Mouse (Mus musculus) layer of hippocampus, adult 9-11 months (tissue): ENCODE results near the gene Tbx19.

ENCODE experiments used
- DNase-seq: peaks from one replicate; pipeline ENCODE4 v3.0.0; 2022

Tbx19 gene

DNA sequence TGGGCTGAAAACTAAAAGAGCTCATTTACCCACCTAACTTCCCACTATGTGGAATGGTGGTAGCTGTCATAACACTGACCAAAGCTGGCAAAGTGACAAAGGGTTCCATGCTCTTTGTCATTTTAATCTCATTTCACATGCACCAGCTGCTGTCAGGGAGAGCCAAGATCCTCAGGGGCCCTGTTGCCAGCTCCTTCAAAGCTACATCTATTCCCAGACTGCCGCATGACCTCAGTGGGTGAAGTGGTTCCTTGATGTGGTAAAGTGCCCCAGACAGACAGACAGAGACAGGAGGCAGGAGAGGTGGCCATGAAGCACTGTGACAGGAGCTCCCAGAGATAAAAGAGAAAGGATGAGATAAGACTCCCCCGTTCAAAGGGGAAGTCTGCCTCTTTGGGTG lies 49.9 kb downstream of the Tbx19 start:
- no peak for DNase-seq

DNA sequence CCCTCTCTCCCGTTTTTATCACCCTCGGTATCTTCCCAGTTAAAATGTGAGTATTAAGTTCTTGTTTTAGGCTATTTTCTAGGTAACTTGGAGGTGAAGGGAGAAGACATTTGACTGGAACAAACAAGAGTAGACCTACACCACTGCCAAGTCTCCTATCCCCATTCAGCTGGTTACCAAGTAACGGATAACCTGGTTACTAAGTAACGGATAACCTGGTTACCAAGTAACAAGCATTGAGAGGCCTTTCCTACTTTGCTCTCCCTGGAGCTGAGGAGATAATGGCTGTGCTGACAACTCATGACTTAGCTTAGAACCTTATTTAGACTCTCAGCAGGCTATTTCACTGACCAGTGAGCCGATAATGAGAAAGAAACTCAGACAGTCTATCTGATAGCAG lies 51.4 kb downstream of the Tbx19 start:
- no peak for DNase-seq

DNA sequence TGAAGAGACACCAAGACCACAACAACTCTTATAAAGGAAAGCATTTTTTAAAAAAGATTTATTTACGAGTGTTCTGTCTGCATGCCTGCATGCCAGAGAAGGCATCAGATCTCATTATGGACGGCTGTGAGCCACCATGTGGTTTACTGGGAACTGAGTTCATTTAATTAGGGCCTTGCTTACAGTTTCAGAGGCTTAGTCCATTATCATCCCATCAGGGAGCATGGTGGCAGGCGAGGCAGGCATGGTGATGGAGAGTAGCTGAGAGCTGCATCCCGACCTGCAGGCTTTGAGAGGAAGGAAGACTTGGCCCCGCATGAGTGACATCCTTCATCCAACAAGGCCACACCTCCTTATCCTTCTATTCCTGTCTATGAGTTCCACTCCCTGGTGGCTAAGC lies 52.1 kb downstream of the Tbx19 start:
- DNase-seq, result no peak

DNA sequence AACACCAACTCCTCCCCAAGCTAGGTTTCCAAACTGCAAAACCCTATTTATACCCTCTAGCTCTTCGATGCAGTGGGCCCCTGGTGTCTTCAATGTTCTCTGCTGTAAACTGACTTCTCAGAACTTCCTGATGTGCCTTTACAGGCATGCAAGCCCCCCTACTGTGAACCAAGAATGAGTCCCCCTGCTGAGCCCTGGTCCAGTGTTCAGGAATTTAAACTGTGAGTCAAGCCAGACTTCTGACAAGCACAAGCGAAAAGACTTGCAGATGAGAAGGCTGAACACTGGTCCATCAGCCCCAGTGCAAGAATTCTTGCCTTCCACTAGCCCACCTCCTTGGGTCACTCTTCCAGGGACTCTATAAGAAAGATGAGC lies 54.6 kb downstream of the Tbx19 start:
- no peak for DNase-seq

DNA sequence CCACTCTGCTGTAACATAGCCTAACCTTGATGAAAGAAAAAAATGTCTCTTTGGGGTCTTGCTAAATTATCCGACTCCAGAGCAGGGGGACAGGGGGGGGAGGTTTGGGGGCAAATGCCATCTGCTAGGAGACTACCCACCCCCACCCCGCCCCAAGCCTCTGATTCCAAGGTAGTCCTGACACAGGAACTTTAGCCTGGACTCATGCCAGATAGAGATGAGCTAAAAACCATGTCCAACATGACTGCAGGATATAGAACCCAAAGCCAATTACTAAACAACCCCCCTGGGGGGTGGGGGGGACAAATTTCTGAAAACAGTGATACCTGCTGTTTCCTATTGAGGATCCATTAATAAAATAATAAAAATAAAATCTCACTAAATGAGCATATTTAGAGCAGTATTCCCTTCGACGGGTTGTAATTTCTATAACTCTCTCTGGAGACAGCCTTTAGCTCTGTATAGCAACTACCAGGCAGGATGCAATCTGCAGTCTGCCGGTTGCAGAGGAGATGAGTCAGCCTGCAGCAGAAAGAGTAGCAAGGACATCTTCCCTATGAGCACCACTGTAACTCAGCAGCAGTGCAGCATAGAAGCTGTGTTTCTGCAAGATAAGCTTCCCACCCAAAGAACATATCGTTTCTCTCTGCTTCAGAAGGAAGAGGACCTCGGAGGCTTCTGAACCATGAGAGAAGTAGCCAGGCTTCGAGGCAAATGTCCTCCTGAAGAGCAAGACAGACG lies 55.1 kb downstream of the Tbx19 start:
- peak; percentile 56 for DNase-seq

DNA sequence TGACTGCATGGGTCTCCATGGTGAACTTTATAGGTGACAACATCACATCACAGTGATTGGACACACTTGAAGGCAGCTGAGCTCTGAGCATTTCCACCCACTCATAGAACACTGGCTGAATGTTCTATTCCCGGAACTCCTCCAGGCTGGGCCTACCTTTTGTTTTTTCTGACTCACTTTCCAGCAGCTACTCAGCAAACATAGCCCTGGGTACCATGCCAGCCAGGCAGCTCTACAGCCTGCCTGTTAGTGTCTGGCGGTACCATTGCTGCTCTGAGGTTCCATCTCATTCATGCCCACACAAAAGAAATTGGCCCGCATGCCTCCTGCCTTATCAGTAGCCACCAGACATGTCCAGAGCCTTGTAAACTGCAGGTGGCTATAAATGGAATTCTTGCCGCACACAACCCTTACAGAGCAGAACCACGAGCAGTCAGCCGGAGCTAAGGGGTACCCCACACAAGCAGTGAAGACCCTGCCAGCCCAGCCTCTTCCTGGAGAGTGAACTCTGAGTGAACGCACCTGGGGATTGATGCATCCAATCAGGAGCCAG lies 55.8 kb downstream of the Tbx19 start:
- peak; percentile 82 for DNase-seq

DNA sequence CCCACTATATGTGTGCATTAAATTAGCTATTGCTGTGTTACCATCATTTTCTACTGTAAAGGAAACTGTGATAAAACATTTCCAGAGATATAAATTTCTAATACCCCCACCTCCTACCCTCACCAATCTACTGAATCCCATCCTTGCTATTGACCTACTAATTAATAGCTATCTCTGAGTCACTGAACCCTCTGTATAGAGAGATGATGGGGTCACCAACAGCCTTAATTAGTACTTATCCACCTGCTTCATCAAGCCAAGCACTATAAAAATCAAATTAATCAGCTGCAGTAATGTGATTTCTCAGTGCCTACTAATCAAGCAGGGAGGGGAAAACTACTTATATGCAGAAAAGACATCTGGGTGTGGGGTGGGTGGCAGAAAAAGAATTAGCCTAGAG lies 61.0 kb downstream of the Tbx19 start:
- DNase-seq, result no peak

DNA sequence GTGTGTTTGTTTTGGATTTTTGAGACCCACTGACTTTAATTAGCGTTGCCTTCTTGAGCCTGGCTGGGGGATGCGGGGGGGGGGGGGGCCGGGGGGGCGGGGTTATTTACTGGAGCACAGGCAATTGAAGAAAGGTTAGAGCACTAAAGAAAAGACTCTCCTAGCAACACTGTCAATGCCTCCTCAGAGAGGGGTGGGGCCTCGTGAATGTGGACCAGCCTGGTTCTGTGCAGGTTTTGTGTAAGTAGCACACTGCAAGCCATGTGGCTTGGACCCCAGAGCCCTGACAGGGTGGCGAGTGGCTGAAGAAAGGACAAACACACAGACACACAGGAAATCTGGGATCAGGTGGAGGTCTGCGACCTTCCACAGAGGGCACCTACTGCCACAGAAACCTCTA lies 65.7 kb downstream of the Tbx19 start:
- no peak for DNase-seq

DNA sequence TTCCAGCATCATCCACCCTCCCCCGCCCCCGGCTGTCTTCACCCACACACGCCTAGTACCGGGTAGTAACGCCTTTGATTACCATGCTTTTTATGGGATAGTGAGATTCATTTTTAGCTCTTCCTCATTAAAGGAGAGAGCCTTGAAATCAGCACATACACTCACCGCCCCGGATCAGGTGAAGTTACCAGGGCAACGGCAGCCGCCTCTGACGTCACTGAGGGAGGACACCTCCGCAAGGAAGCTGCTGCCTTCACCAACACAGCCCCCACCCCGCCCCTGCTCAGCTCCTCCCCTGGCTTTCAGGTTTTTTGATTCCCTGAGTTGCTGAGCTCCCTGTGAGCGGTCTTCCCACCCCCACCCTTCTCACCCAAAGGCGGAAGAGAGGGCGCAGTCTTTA lies 68.9 kb downstream of the Tbx19 start:
- DNase-seq, result peak; percentile 86

DNA sequence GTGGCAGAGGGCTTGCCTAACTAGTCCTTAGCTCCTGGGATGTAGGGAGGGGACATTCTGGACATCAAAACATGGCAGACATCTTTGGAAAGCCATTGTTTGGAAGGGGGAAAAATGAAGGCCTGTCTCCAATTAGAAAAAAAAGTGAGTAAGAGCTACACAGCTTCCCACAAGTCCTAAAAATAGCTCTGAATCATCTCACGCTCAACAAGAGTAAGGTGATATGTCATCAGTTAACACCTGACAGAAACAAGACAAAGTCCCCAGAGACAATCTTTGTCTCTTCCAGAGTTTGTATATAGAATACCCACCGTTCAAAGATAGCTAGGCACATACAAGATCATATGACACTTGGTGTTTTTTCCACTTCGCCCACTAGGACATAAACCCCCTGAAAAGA lies 71.0 kb downstream of the Tbx19 start:
- DNase-seq, result no peak
